Mouse (Mus musculus) hindbrain, embryonic 13.5 days (tissue): Measurements from ENCODE around the gene Nfe2l2. TPM values are rescaled to one million over a fixed set of nuclear protein-coding genes. Genes with fewer than 3 reads are reported as not detected.

Experiments used
- ATAC-seq: fragments of 200-750 bp; cut with Nextera tagmentation; 2 replicates; pipeline ENCODE4 v1.8.0; 2017; ENCODE audit warnings: moderate TSS enrichment; ENCODE audit not compliant: low FRiP score
- H3K27ac ChIP-seq: fragments of 300-500 bp; sonication (generic); 2 replicates; pipeline ENCODE4 v1.5.1; 2015; ENCODE audit warnings: inconsistent platforms, mild to moderate bottlenecking, moderate library complexity
- H3K27me3 ChIP-seq: fragments of 300-500 bp; sonication (generic); 2 replicates; pipeline ENCODE4 v1.6.1; 2015; ENCODE audit warnings: mild to moderate bottlenecking, inconsistent platforms
- H3K36me3 ChIP-seq: fragments of 300-500 bp; sonication (generic); 2 replicates; pipeline ENCODE4 v1.6.1; 2015; ENCODE audit warnings: mild to moderate bottlenecking, inconsistent platforms
- H3K4me1 ChIP-seq: fragments of 300-500 bp; sonication (generic); replicated peaks from 2 replicates; pipeline ENCODE4 v1.6.1; 2015; ENCODE audit warnings: inconsistent platforms
- H3K4me2 ChIP-seq: fragments of 300-500 bp; sonication (generic); 2 replicates; pipeline ENCODE4 v1.6.1; 2015; ENCODE audit warnings: inconsistent platforms, mild to moderate bottlenecking, moderate library complexity
- H3K4me3 ChIP-seq: fragments of 300-500 bp; sonication (generic); 2 replicates; pipeline ENCODE4 v1.5.1; 2015; ENCODE audit warnings: mild to moderate bottlenecking, inconsistent platforms
- H3K9ac ChIP-seq: fragments of 300-500 bp; sonication (generic); 2 replicates; pipeline ENCODE4 v1.6.1; 2015; ENCODE audit warnings: mild to moderate bottlenecking, inconsistent platforms
- H3K9me3 ChIP-seq: fragments of 300-500 bp; sonication (generic); 2 replicates; pipeline ENCODE4 v1.6.1; 2016; ENCODE audit warnings: inconsistent platforms
- WGBS: fragments of 180-500 bp; shearing (Covaris S2); methylation state at CpG from one replicate; pipeline ENCODE4 v1.1.7; 2015; 5-methylcytosine and 5-hydroxymethylcytosine counted together
- microRNA-seq: library from miRNA; unstranded; fragments of <30 nt; microRNA quantifications from one replicate; pipeline ENCODE4, GENCODE M21; 2016
- polyA plus RNA-seq: library from polyadenylated mRNA; unstranded; fragments of >200 nt; fragmentation: Nextera tagmentation; extraction: Ambion mirVana; gene quantifications from 2 replicates; pipeline ENCODE4 v1.2.1, GENCODE M21; 2015

The Nfe2l2 gene
- polyA plus RNA-seq, 1 experiment from 2014 or later: 13.6 TPM

GRCm38 (mm10) chr2:75633784-75634183 is 70.7 kb downstream of the Nfe2l2 start:
- no peaks in the 10 kb centered on the region for H3K9me3 ChIP-seq
- no peak overlapping the region for H3K27ac ChIP-seq
- no peak overlapping the region for H3K4me3 ChIP-seq
- no peaks in the 10 kb centered on the region for H3K27me3 ChIP-seq
- no peaks in the 10 kb centered on the region for H3K4me1 ChIP-seq
- no peaks in the 10 kb centered on the region for H3K36me3 ChIP-seq
- 87% methylated on average over 5 of the region's 5 CpGs for whole genome bisulfite sequencing
- no peak for ATAC-seq
- no peak overlapping the region for H3K4me2 ChIP-seq
- H3K9ac ChIP-seq: no peak overlapping the region

GRCm38 (mm10) chr2:75633381-75633780 is 71.1 kb downstream of the Nfe2l2 start:
- no peaks in the 10 kb centered on the region for H3K27me3 ChIP-seq
- no peak for ATAC-seq
- WGBS: 91% methylated on average over 6 of the region's 6 CpGs
- no peak overlapping the region for H3K27ac ChIP-seq
- no peaks in the 10 kb centered on the region for H3K9me3 ChIP-seq
- no peak overlapping the region for H3K4me2 ChIP-seq
- H3K36me3 ChIP-seq: no peaks in the 10 kb centered on the region
- H3K4me1 ChIP-seq: no peaks in the 10 kb centered on the region
- no peak overlapping the region for H3K4me3 ChIP-seq
- H3K9ac ChIP-seq: no peak overlapping the region

- ATAC-seq: no peak
- no peak overlapping the region for H3K9ac ChIP-seq
- no peaks in the 10 kb centered on the region for H3K4me1 ChIP-seq
- H3K9me3 ChIP-seq: no peaks in the 10 kb centered on the region
- WGBS: 93% methylated on average over 12 of the region's 12 CpGs
- no peak overlapping the region for H3K4me2 ChIP-seq
- no peak overlapping the region for H3K4me3 ChIP-seq
- H3K27me3 ChIP-seq: no peaks in the 10 kb centered on the region
- H3K27ac ChIP-seq: no peak overlapping the region
- H3K36me3 ChIP-seq: no peaks in the 10 kb centered on the region
Observed at GRCm38 (mm10) chr2:75632721-75633181, 71.7 kb downstream of the Nfe2l2 start.

- 82% methylated on average over 6 of the region's 6 CpGs for WGBS
- no peaks in the 10 kb centered on the region for H3K36me3 ChIP-seq
- no peak overlapping the region for H3K4me2 ChIP-seq
- H3K27ac ChIP-seq: no peak overlapping the region
- H3K9me3 ChIP-seq: no peaks in the 10 kb centered on the region
- no peak overlapping the region for H3K9ac ChIP-seq
- H3K27me3 ChIP-seq: no peaks in the 10 kb centered on the region
- no peak overlapping the region for H3K4me3 ChIP-seq
- no peak for ATAC-seq
- H3K4me1 ChIP-seq: no peaks in the 10 kb centered on the region
Observed at GRCm38 (mm10) chr2:75632043-75632442, 72.4 kb downstream of the Nfe2l2 start.

- Histone ChIP-seq H3K4me2 (no peak overlapping the region), H3K27me3 (no peaks in the 10 kb centered on the region), H3K27ac (no peak overlapping the region), H3K36me3 (no peaks in the 10 kb centered on the region), H3K9ac (no peak overlapping the region), H3K4me3 (no peak overlapping the region), H3K9me3 (no peaks in the 10 kb centered on the region), H3K4me1 (no peaks in the 10 kb centered on the region)
- no peak for ATAC-seq
- WGBS: 86% methylated on average over 6 of the region's 6 CpGs
Observed at GRCm38 (mm10) chr2:75631421-75631820, 73.0 kb downstream of the Nfe2l2 start.

DNA sequence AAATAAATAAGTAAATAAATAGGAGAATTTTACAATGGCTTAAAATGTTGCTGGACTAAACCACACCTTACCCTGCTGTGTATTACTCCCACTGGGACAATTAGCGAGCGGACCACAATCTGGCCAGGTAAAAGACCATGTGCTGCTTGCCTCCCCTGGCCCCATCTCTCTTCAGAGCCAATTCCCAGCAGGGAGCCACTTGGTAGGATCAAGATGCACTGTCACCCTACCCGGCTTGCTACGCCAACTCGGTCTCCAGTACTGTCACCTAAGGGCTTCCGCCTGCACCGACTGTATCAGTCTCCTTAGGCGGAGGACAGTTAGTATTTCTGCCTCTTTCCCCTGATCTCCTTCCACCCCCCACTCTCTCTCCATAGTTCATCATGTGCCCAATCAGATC is 76.0 kb downstream of the Nfe2l2 start:
- ATAC-seq: no peak
- 92% methylated on average over 8 of the region's 8 CpGs for WGBS
- Histone ChIP-seq H3K4me2 (no peak overlapping the region), H3K9me3 (no peaks in the 10 kb centered on the region), H3K36me3 (no peaks in the 10 kb centered on the region), H3K27ac (no peak overlapping the region), H3K9ac (no peak overlapping the region), H3K4me3 (no peak overlapping the region), H3K27me3 (no peaks in the 10 kb centered on the region), H3K4me1 (no peaks in the 10 kb centered on the region)

GRCm38 (mm10) chr2:75626597-75627440 is 77.6 kb downstream of the Nfe2l2 start:
- Histone ChIP-seq H3K36me3 (no peaks in the 10 kb centered on the region), H3K27me3 (no peaks in the 10 kb centered on the region), H3K4me1 (no peaks in the 10 kb centered on the region), H3K4me2 (no peak overlapping the region), H3K4me3 (no peak overlapping the region), H3K27ac (no peak overlapping the region), H3K9ac (no peak overlapping the region), H3K9me3 (no peaks in the 10 kb centered on the region)
- 75% methylated on average over 6 of the region's 6 CpGs for WGBS
- ATAC-seq: no peak

Small RNA genes within 50 kb of the gene (microRNA-seq; reads per million reads assigned to microRNA genes)
- gene Gm24574: not detected

Other genes starting within 250 kb of the Nfe2l2 start
- 235 and 246 TPM in 2 replicates for gene Hnrnpa3, start 45.4 kb downstream of the Nfe2l2 start, polyA plus RNA-seq
- 32.8 and 32.9 TPM in 2 replicates for gene Agps, start 127.5 kb upstream of the Nfe2l2 start, polyA plus RNA-seq
- gene Ttc30b, start 233.9 kb upstream of the Nfe2l2 start, polyA plus RNA-seq: 16.7 and 20.9 TPM in 2 replicates